15 mouse cellular contexts compared by ENCODE assay signal in the genomic region with DNA sequence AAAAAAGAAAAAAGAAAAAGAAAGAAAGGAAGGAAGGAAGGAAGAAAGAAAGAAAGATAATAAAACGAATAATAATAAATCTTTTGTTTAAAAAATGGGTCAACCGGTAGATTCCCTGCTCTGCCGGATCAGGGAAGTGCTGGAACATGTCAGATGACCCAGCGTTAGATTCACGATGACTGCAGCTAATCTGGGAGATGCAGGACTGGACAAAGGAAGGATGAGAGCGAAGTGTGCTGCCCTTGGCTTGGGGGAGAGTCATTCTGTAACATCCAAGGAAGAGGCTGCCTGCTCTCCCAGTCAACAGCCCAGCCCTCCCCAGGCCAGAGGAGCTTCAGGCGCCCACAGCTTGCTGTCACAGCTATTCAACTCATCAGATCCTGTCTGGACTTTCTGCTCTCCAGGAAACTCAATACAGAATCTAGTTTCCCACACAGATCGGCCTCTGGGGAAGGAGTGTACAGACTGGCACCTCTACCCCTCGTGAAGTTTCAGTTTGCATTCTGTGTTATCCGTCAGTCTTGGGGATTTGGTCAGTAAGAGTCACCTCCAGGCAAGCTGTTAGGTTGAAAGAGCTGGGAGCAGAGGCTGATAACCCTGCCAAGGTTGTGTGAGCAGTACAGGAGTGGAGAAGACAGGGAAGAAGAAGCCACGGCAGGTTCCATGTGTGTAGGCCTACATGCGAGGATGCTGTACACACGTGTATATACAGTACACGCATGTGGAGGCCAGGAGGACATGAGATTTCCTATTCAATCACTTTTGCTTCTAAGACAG. TPM values are rescaled to one million over a fixed set of nuclear protein-coding genes. Genes with fewer than 3 reads are reported as not detected.
DNase-seq lines count a peak whose midpoint lies in the region; ATAC-seq and TF ChIP-seq lines count a peak whose summit lies in the region.
"Had no signal": no experiment of that assay in that cellular context is flagged by ENCODE, and none has a peak within 500 bp of the region (broad histone marks: within the 10 kb centered on the region; RNA-seq: fewer than 3 reads in every experiment).

No protein-coding gene starts in this region.

- DNase-seq in heart, postnatal 10 days, result no peak
- no peak for DNase-seq in thymus, adult 2 months
- DNase-seq in thymus, postnatal 4 days, result no peak
- DNase-seq in liver, embryonic 11.5 days (ENCODE audit: low spot score), result no peak
- no peak for DNase-seq in left cerebral cortex, adult 18-20 months (ENCODE audit: low spot score in 2 of 2)
- DNase-seq: cerebellum, adult 9-10 months; embryo, embryonic 11 days; gastrocnemius, postnatal 36 days; layer of hippocampus, adult 9-11 months had no signal

- no peaks in the 10 kb centered on the region for H3K27me3 ChIP-seq in heart, embryonic 15.5 days
- H3K27me3 ChIP-seq in thymus, adult 2 months (ENCODE audit: control insufficient read depth, insufficient read depth, low read length), result no peaks in the 10 kb centered on the region
- H3K27me3 ChIP-seq in liver, embryonic 11.5 days (replicated peaks; ENCODE audit: control insufficient read depth, insufficient read depth, low read length), result no peaks in the 10 kb centered on the region
- H3K27me3 ChIP-seq: hindbrain, embryonic 15.5 days; neural tube, embryonic 15.5 days had no signal

- H3K4me2 ChIP-seq in heart, embryonic 15.5 days, result no peak overlapping the region
- no peak overlapping the region for H3K4me2 ChIP-seq in liver, embryonic 11.5 days
- H3K4me2 ChIP-seq: hindbrain, embryonic 15.5 days; neural tube, embryonic 15.5 days had no signal

- no peak overlapping the region for H3K4me3 ChIP-seq in heart, embryonic 15.5 days
- no peak overlapping the region for H3K4me3 ChIP-seq in thymus, adult 2 months (ENCODE audit: control insufficient read depth, insufficient read depth, low read length)
- no peak overlapping the region for H3K4me3 ChIP-seq in liver, embryonic 11.5 days (ENCODE audit: low read depth, low read length)
- H3K4me3 ChIP-seq: erythroblast, embryonic 14.5 days; hindbrain, embryonic 15.5 days; neural tube, embryonic 15.5 days had no signal

- H3K36me3 ChIP-seq in heart, embryonic 15.5 days, result no peaks in the 10 kb centered on the region
- H3K36me3 ChIP-seq in thymus, adult 2 months (ENCODE audit: control insufficient read depth, insufficient read depth, low read length), result no peaks in the 10 kb centered on the region
- no peaks in the 10 kb centered on the region for H3K36me3 ChIP-seq in liver, embryonic 11.5 days (ENCODE audit: control insufficient read depth, insufficient read depth, low read length)
- H3K36me3 ChIP-seq: hindbrain, embryonic 15.5 days; neural tube, embryonic 15.5 days had no signal

- H3K9ac ChIP-seq in heart, embryonic 15.5 days, result no peak overlapping the region
- no peak overlapping the region for H3K9ac ChIP-seq in liver, embryonic 11.5 days (ENCODE audit: low read depth, low read length)
- H3K9ac ChIP-seq: hindbrain, embryonic 15.5 days; neural tube, embryonic 15.5 days had no signal

- 62% methylated on average over 14 of the region's 14 CpGs for WGBS in heart, embryonic 15.5 days
- WGBS in thymus, adult 2 months, result 91% methylated on average over 14 of the region's 14 CpGs
- 71% methylated on average over 14 of the region's 14 CpGs for WGBS in liver, embryonic 11.5 days

- no peak for ATAC-seq in heart, embryonic 15.5 days (replicated peaks; ENCODE audit: insufficient number of reproducible peaks, insufficient read depth, low FRiP score, low read depth)
- ATAC-seq in liver, embryonic 11.5 days (replicated peaks; ENCODE audit: low FRiP score), result no peak
- ATAC-seq in inflammation-experienced regulatory T-cells, adult 6 months, result no peak
- ATAC-seq: forebrain, embryonic 16.5 days had no signal

- intact Hi-C loops in heart, postnatal 10 days (cut with DNase I), result no loop called here

- H3K9me3 ChIP-seq in heart, embryonic 15.5 days (replicated peaks), result no peaks in the 10 kb centered on the region
- no peaks in the 10 kb centered on the region for H3K9me3 ChIP-seq in liver, embryonic 11.5 days (ENCODE audit: control insufficient read depth, low read length)
- H3K9me3 ChIP-seq: hindbrain, embryonic 15.5 days; neural tube, embryonic 15.5 days had no signal

- no peak for TF ChIP-seq POLR2A in thymus, adult 2 months (IDR thresholded peaks at IDR 0.05; ENCODE audit: control insufficient read depth, extremely low read depth, insufficient read depth, low read length, poor library complexity)

- peaks cover 61% of the 10 kb centered on the region for H3K4me1 ChIP-seq in heart, embryonic 15.5 days (replicated peaks)
- peaks cover 61% of the 10 kb centered on the region for H3K4me1 ChIP-seq in thymus, adult 2 months (replicated peaks; ENCODE audit: control insufficient read depth, insufficient read depth, low read length)
- peaks cover 58% of the 10 kb centered on the region for H3K4me1 ChIP-seq in liver, embryonic 11.5 days (replicated peaks; ENCODE audit: control insufficient read depth, insufficient read depth, low read length)

- TF ChIP-seq CTCF in thymus, adult 2 months (IDR thresholded peaks at IDR 0.05; ENCODE audit: borderline replicate concordance, control insufficient read depth, extremely low read depth, insufficient read depth, low read length, poor library complexity), result no peak

- H3K27ac ChIP-seq in heart, embryonic 15.5 days, result peak overlapping the region; percentile 64
- H3K27ac ChIP-seq in thymus, adult 2 months (ENCODE audit: control insufficient read depth, insufficient read depth, low read length), result peak overlapping the region; percentile 91; the same call in 1 of the 2 replicates
- H3K27ac ChIP-seq in liver, embryonic 11.5 days (ENCODE audit: low read depth, low read length), result peak overlapping the region; percentile 65
- H3K27ac ChIP-seq: hindbrain, embryonic 15.5 days; neural tube, embryonic 15.5 days had no signal

RNA-seq across cellular contexts. Expression of gene Fnbp1, which starts 11.9 kb away (rescaled TPM):
- 16.0 and 21.8 TPM in 2 replicates for polyA plus RNA-seq in heart, embryonic 15.5 days (2015; fragmentation: Nextera tagmentation; extraction: Ambion mirVana)
- 10 to 100 TPM; 48.6 to 60.9 TPM for total RNA-seq in heart, postnatal 10 days (2021)
- 148 and 160 TPM in 2 replicates for polyA plus RNA-seq in thymus, adult 2 months (2012; rRNA removed)
- polyA plus RNA-seq in liver, embryonic 11.5 days (2014; fragmentation: Nextera tagmentation; extraction: Ambion mirVana), result 19.3 and 20.6 TPM in 2 replicates
- 100 to 1,000 TPM in 2 of 3 experiments, 10 to 100 TPM in 1; 86.1 to 123 (median 103) TPM for polyA plus RNA-seq in inflammation-experienced regulatory T-cells, adult 6 months (2017; shearing (Covaris generic))
- 100 to 1,000 TPM in 1 of 2 experiments, 10 to 100 TPM in 1; 97.8 to 101 TPM for total RNA-seq in left cerebral cortex, adult 18-20 months (2021)

RNA-seq across cellular contexts. Expression of gene Gpr107, which starts 22.2 kb away (rescaled TPM):
- polyA plus RNA-seq in heart, embryonic 15.5 days (2015; fragmentation: Nextera tagmentation; extraction: Ambion mirVana), result 26.4 and 31.0 TPM in 2 replicates
- 10 to 100 TPM; 42.1 to 42.3 TPM for total RNA-seq in heart, postnatal 10 days (2021)
- polyA plus RNA-seq in thymus, adult 2 months (2012; rRNA removed), result 33.2 and 34.6 TPM in 2 replicates
- 17.3 and 21.5 TPM in 2 replicates for polyA plus RNA-seq in liver, embryonic 11.5 days (2014; fragmentation: Nextera tagmentation; extraction: Ambion mirVana)
- 10 to 100 TPM; 49.2 to 57.0 (median 50.5) TPM for polyA plus RNA-seq in inflammation-experienced regulatory T-cells, adult 6 months (2017; shearing (Covaris generic))
- total RNA-seq in left cerebral cortex, adult 18-20 months (2021), result 10 to 100 TPM; 42.9 to 45.1 TPM
